Mouse (Mus musculus): ENCODE results near the gene AC124108.1. TPM values are rescaled to one million over a fixed set of nuclear protein-coding genes. Genes with fewer than 3 reads are reported as not detected.

Gene AC124108.1
- total RNA-seq (2023): not detected

DNA sequence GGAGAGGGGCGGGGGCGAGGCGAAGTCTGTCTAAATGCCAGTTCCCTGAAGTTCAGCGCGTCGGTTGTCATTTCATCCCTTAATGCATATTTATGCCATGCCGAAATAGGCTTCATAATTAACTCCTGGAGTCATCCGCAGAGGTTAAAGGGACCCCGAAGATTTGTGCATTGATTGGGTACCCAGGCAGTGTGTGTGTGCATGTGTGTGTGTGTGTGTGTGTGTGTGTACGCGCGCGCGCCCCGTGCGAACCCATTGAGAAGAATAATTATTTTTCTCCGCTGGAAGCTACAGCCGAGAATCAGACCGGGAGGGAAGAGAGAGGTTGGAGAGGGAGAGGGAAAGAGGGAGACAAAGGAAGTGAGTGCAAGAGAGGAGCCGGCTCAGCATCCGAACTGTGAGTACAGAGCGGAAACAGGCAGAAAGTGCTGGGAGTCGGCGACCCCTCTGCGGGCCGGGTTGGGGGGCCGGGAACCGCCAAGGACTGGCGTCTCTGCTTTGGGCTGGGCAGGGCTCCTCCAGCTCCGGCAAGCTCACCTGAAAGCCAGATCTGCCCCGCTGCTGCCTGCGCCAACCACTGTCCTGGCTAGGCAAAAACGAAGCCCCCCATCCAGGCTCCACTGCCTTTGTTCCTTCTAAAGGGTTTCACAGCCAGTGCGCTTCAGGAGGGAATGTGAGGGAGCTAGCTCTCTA, at the start of gene AC124108.1, which contains the start of gene Lemd1:
Gene AC124108.1 (plus strand): TSS at position 365 of the 693 bp plus-strand sequence.
Gene Lemd1 (plus strand): TSS at position 339 of the 693 bp plus-strand sequence.

DNA sequence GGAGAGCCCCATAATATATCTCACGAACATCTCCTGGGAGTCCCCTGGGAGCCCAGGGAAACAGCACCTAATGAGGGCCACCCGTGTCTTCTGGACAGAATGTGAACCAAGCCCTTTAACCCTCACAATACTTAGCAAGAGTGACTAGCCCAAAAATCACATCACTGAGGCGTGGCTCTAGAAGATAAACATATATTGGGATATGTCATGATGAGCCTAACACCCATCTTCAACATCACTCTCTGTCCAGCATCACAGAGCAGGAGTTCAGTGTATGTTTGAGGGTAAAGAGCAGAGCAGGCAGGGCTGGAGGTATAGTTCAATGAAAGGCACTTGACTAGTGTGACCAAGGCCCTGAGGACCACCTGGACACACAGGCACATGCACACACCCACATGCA, 38.4 kb downstream of the AC124108.1 start, which contains the start of gene Gm10188:
Gene Gm10188 (minus strand): TSS at position 101 of the 400 bp plus-strand sequence.

Other genes with a start within 250 kb of the AC124108.1 start
- gene Slc45a3, start 228.5 kb upstream of the AC124108.1 start, total RNA-seq (2023): under 1 TPM; 0.13 to 0.37 TPM
- gene Elk4, start 183.8 kb upstream of the AC124108.1 start, total RNA-seq (2023): 10 to 100 TPM; 81.0 to 87.4 TPM
- under 1 TPM in 1 of 2 experiments, not detected in 1; 0.68 TPM for gene Mfsd4a, start 123.4 kb upstream of the AC124108.1 start, total RNA-seq (2023)
- under 1 TPM; 0.39 to 0.49 TPM for gene Cdk18, start 51.8 kb upstream of the AC124108.1 start, total RNA-seq (2023)
- gene Lemd1, start within 50 bp of the AC124108.1 start, total RNA-seq (2023): not detected
- not detected for gene Gm10188, start 38.3 kb downstream of the AC124108.1 start, total RNA-seq (2023)
- not detected for gene Klhdc8a, start 107.2 kb downstream of the AC124108.1 start, total RNA-seq (2023)
- gene Nuak2, start 124.7 kb downstream of the AC124108.1 start, total RNA-seq (2023): 10 to 100 TPM; 34.8 to 55.8 TPM
- gene Tmcc2, start 199.8 kb downstream of the AC124108.1 start, total RNA-seq (2023): 10 to 100 TPM in 1 of 2 experiments, 1 to 10 TPM in 1; 8.7 to 11.5 TPM
- 10 to 100 TPM; 36.8 to 39.6 TPM for gene Dstyk, start 226.1 kb downstream of the AC124108.1 start, total RNA-seq (2023)

Data from neutrophil, adult 83 days (primary cell).